Mouse (Mus musculus) cerebellum, adult 2 months (tissue): ENCODE measurements around the gene Ift81.

Experiments
- CTCF ChIP-seq: fragments of 200-500 bp; IDR thresholded peaks from 2 replicates; pipeline ENCODE4 v1.5.1; 2011; ENCODE audit warnings: low read depth, mild to moderate bottlenecking, control low read depth, low read length, moderate library complexity, borderline replicate concordance; ENCODE audit not compliant: insufficient read depth
- POLR2A ChIP-seq: fragments of 200-500 bp; IDR thresholded peaks from 2 replicates; pipeline ENCODE4 v1.6.1; 2011; ENCODE audit warnings: low read length, control low read depth, borderline replicate concordance; ENCODE audit not compliant: insufficient read depth

DNA sequence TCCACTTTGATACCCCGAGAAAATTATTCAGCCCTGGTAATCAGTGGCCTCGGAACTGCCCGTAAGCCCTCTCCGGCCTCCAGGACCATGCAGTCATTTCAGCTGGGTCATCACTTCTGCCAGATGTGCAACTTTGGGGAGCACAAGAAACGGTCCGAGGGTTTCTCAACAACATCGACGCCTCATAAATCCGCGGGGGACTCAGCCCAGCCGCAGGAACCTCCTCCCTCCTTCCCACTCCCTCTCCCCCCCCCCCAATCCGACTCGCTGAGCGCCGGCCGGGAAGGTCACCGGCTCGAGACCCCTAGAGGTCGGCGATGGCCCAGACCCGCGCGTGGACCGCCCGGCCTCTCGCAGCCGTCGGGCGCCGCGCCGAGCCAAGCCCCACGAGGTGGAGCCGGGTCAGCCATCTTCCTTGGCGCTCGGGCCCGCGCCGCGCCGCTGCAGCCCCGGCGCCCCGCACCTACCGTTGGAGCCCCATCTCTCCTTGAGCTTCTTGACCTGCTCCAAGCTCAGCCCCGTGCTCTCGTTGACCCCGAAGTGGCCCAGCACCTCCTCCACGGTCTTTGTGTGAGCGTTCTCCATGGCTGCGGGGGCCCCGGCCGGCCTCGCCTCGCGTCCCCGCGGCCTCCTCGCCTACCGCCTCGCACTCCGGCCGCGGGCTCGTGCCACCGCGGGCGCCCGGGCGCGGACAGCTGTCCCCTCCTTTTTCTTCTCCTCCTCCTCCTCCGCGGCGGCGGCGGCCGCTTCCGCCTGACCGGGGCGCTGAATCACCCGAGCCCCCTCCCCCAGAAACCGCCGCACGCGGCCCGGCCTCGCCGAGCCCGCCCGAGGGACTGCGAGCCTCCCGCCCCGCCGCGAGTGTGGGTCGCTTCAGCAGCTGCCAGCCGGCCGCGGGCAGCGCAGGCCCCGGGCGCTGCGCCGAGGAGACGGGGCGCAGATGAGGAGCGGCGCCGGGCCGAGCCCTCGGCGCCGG is 112.9 kb downstream of the Ift81 start:
- TF ChIP-seq CTCF: no peak
- TF ChIP-seq POLR2A: no peak
